Mouse (Mus musculus): ENCODE measurements around the gene Cebpb. TPM values are rescaled to one million over a fixed set of nuclear protein-coding genes. Genes with fewer than 3 reads are reported as not detected.

Cebpb gene
- polyA plus RNA-seq, 1 experiment from 2014 or later: 0.61 TPM

- peaks cover 11% of the 10 kb centered on the region for H3K4me1 ChIP-seq (ENCODE audit: control insufficient read depth, low read depth, low read length)
- no peak overlapping the region for H3K4me3 ChIP-seq (ENCODE audit: low read depth, low read length)
- H3K4me2 ChIP-seq (ENCODE audit: low read depth, low read length): no peak overlapping the region
- H3K9me3 ChIP-seq (replicated peaks; ENCODE audit: control insufficient read depth, low read length): no peaks in the 10 kb centered on the region
- H3K36me3 ChIP-seq (ENCODE audit: control insufficient read depth, insufficient read depth): no peaks in the 10 kb centered on the region
- H3K9ac ChIP-seq (ENCODE audit: low read depth, low read length): no peak overlapping the region
- no peak for ATAC-seq (ENCODE audit: low read depth)
- H3K27me3 ChIP-seq (ENCODE audit: control insufficient read depth, insufficient read depth, low read depth, low read length): peaks cover 17% of the 10 kb centered on the region
- WGBS (ENCODE audit: insufficient replicate concordance): 61% methylated on average over 1 of the region's 1 CpGs
- H3K27ac ChIP-seq (ENCODE audit: low read length): no peak overlapping the region
Observed at GRCm38 (mm10) chr2:167694244-167694643, 5.5 kb downstream of the Cebpb start.

DNA sequence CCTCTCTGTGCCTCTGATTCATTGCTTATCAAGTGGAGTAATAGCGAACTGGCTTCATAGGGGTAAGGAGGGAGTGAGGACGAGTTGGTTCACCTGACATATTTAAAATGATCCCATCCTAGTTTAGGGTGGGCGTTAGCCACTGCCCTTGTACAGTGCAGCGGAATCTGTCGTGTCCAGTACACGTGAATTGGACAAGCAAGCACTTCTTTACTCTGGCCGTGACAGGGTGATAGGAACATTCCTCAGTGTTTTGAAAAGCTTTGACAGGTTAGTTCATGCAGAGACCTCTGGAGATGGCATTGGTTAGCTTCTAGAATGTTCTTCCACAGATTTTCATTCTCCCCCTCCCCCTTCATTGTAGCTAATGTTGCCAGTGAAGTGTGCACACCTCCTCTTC, 6.2 kb downstream of the Cebpb start:
- no peak overlapping the region for H3K4me2 ChIP-seq (ENCODE audit: low read depth, low read length)
- H3K4me1 ChIP-seq (ENCODE audit: control insufficient read depth, low read depth, low read length): peaks cover 9% of the 10 kb centered on the region
- H3K36me3 ChIP-seq (ENCODE audit: control insufficient read depth, insufficient read depth): no peaks in the 10 kb centered on the region
- no peak overlapping the region for H3K9ac ChIP-seq (ENCODE audit: low read depth, low read length)
- 69% methylated on average over 7 of the region's 7 CpGs for WGBS (ENCODE audit: insufficient replicate concordance)
- ATAC-seq (ENCODE audit: low read depth): no peak
- no peak overlapping the region for H3K27ac ChIP-seq (ENCODE audit: low read length)
- peaks cover 10% of the 10 kb centered on the region for H3K27me3 ChIP-seq (ENCODE audit: control insufficient read depth, insufficient read depth, low read depth, low read length)
- no peaks in the 10 kb centered on the region for H3K9me3 ChIP-seq (replicated peaks; ENCODE audit: control insufficient read depth, low read length)
- no peak overlapping the region for H3K4me3 ChIP-seq (ENCODE audit: low read depth, low read length)

- Histone ChIP-seq H3K9ac (ENCODE audit: low read depth, low read length) (no peak overlapping the region), H3K4me1 (ENCODE audit: control insufficient read depth, low read depth, low read length) (peaks cover 9% of the 10 kb centered on the region), H3K27ac (ENCODE audit: low read length) (no peak overlapping the region), H3K36me3 (ENCODE audit: control insufficient read depth, insufficient read depth) (no peaks in the 10 kb centered on the region), H3K4me2 (ENCODE audit: low read depth, low read length) (no peak overlapping the region), H3K4me3 (ENCODE audit: low read depth, low read length) (no peak overlapping the region), H3K9me3 (replicated peaks; ENCODE audit: control insufficient read depth, low read length) (no peaks in the 10 kb centered on the region), H3K27me3 (ENCODE audit: control insufficient read depth, insufficient read depth, low read depth, low read length) (peaks cover 6% of the 10 kb centered on the region)
- 78% methylated on average over 14 of the region's 14 CpGs for WGBS (ENCODE audit: insufficient replicate concordance)
- ATAC-seq (ENCODE audit: low read depth): no peak
Observed at GRCm38 (mm10) chr2:167695491-167695890, 6.8 kb downstream of the Cebpb start.

GRCm38 (mm10) chr2:167696143-167696542, 7.4 kb downstream of the Cebpb start:
- ATAC-seq (ENCODE audit: low read depth): no peak
- peaks cover 9% of the 10 kb centered on the region for H3K4me1 ChIP-seq (ENCODE audit: control insufficient read depth, low read depth, low read length)
- H3K4me3 ChIP-seq (ENCODE audit: low read depth, low read length): no peak overlapping the region
- WGBS (ENCODE audit: insufficient replicate concordance): 79% methylated on average over 7 of the region's 7 CpGs
- no peak overlapping the region for H3K9ac ChIP-seq (ENCODE audit: low read depth, low read length)
- H3K9me3 ChIP-seq (replicated peaks; ENCODE audit: control insufficient read depth, low read length): no peaks in the 10 kb centered on the region
- H3K27me3 ChIP-seq (ENCODE audit: control insufficient read depth, insufficient read depth, low read depth, low read length): no peaks in the 10 kb centered on the region
- H3K4me2 ChIP-seq (ENCODE audit: low read depth, low read length): no peak overlapping the region
- H3K36me3 ChIP-seq (ENCODE audit: control insufficient read depth, insufficient read depth): no peaks in the 10 kb centered on the region
- H3K27ac ChIP-seq (ENCODE audit: low read length): no peak overlapping the region

GRCm38 (mm10) chr2:167697902-167698301, 9.2 kb downstream of the Cebpb start:
- Histone ChIP-seq H3K9me3 (replicated peaks; ENCODE audit: control insufficient read depth, low read length) (no peaks in the 10 kb centered on the region), H3K36me3 (ENCODE audit: control insufficient read depth, insufficient read depth) (no peaks in the 10 kb centered on the region), H3K27ac (ENCODE audit: low read length) (peak overlapping the region; percentile 69), H3K4me1 (ENCODE audit: control insufficient read depth, low read depth, low read length) (peaks cover 5% of the 10 kb centered on the region), H3K4me3 (ENCODE audit: low read depth, low read length) (peak overlapping the region; percentile 38), H3K9ac (ENCODE audit: low read depth, low read length) (peak overlapping the region; percentile 27; the same call in 1 of the 2 replicates), H3K27me3 (ENCODE audit: control insufficient read depth, insufficient read depth, low read depth, low read length) (no peaks in the 10 kb centered on the region), H3K4me2 (ENCODE audit: low read depth, low read length) (peak overlapping the region; percentile 47)
- 5% methylated on average over 5 of the region's 5 CpGs for WGBS (ENCODE audit: insufficient replicate concordance)
- ATAC-seq (ENCODE audit: low read depth): peak; percentile 76

GRCm38 (mm10) chr2:167700018-167700417, 11.3 kb downstream of the Cebpb start:
- Histone ChIP-seq H3K36me3 (ENCODE audit: control insufficient read depth, insufficient read depth) (no peaks in the 10 kb centered on the region), H3K9ac (ENCODE audit: low read depth, low read length) (no peak overlapping the region), H3K9me3 (replicated peaks; ENCODE audit: control insufficient read depth, low read length) (no peaks in the 10 kb centered on the region), H3K27me3 (ENCODE audit: control insufficient read depth, insufficient read depth, low read depth, low read length) (no peaks in the 10 kb centered on the region), H3K4me3 (ENCODE audit: low read depth, low read length) (no peak overlapping the region), H3K27ac (ENCODE audit: low read length) (no peak overlapping the region), H3K4me1 (ENCODE audit: control insufficient read depth, low read depth, low read length) (peaks cover 5% of the 10 kb centered on the region), H3K4me2 (ENCODE audit: low read depth, low read length) (no peak overlapping the region)
- no peak for ATAC-seq (ENCODE audit: low read depth)
- WGBS (ENCODE audit: insufficient replicate concordance): 49% methylated on average over 5 of the region's 5 CpGs

DNA sequence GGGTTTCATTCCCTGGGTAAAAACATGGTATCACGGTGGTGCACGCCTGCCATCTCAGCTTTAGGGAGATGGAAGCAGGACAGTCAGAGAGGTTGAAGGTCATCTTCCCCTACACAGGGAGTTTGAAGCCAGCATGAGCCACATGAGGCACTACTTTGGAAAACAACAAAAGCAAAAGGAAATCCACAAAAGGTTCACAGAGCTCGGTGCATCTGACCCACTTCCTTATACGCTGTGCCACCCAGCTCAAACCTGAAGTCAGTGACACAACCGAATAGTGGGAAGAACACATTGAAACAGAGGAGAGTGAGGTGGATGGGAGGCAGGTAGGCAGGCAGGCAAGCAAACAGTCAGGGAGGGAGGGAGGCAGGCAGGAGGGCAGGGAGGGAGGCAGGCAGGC, 12.8 kb downstream of the Cebpb start:
- Histone ChIP-seq H3K4me2 (ENCODE audit: low read depth, low read length) (no peak overlapping the region), H3K4me3 (ENCODE audit: low read depth, low read length) (no peak overlapping the region), H3K9ac (ENCODE audit: low read depth, low read length) (no peak overlapping the region), H3K4me1 (ENCODE audit: control insufficient read depth, low read depth, low read length) (peaks cover 5% of the 10 kb centered on the region), H3K27me3 (ENCODE audit: control insufficient read depth, insufficient read depth, low read depth, low read length) (no peaks in the 10 kb centered on the region), H3K9me3 (replicated peaks; ENCODE audit: control insufficient read depth, low read length) (no peaks in the 10 kb centered on the region), H3K36me3 (ENCODE audit: control insufficient read depth, insufficient read depth) (no peaks in the 10 kb centered on the region), H3K27ac (ENCODE audit: low read length) (no peak overlapping the region; the same call in 1 of the 2 replicates)
- ATAC-seq (ENCODE audit: low read depth): no peak
- 36% methylated on average over 5 of the region's 5 CpGs for WGBS (ENCODE audit: insufficient replicate concordance)

DNA sequence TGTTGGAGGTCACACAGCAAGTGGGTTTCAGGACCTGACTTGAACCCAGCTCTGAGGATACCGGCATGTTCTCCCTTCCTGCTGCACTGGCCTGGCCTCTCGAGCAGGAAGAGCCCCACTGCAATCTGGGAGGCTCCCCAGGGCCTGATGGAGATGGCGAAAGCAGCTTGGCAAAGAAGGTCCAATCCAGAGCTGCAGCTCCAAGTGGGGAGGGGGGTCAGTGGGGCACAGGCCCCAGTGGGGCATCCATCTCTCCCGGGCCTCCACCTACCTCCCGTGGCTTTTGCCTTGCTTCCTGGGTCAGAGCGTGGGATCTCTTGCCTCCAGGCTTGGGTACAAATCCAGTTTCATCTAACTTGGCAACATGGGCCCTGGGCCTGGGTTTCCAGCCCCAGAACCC, 13.4 kb downstream of the Cebpb start:
- Histone ChIP-seq H3K27ac (ENCODE audit: low read length) (peak overlapping the region; percentile 29; the same call in 1 of the 2 replicates), H3K36me3 (ENCODE audit: control insufficient read depth, insufficient read depth) (no peaks in the 10 kb centered on the region), H3K9ac (ENCODE audit: low read depth, low read length) (no peak overlapping the region), H3K4me3 (ENCODE audit: low read depth, low read length) (no peak overlapping the region), H3K27me3 (ENCODE audit: control insufficient read depth, insufficient read depth, low read depth, low read length) (no peaks in the 10 kb centered on the region), H3K4me1 (ENCODE audit: control insufficient read depth, low read depth, low read length) (peaks cover 5% of the 10 kb centered on the region), H3K9me3 (replicated peaks; ENCODE audit: control insufficient read depth, low read length) (no peaks in the 10 kb centered on the region), H3K4me2 (ENCODE audit: low read depth, low read length) (no peak overlapping the region)
- 56% methylated on average over 6 of the region's 6 CpGs for WGBS (ENCODE audit: insufficient replicate concordance)
- no peak for ATAC-seq (ENCODE audit: low read depth)

GRCm38 (mm10) chr2:167704409-167704808, 15.7 kb downstream of the Cebpb start:
- Histone ChIP-seq H3K4me1 (ENCODE audit: control insufficient read depth, low read depth, low read length) (no peaks in the 10 kb centered on the region), H3K27me3 (ENCODE audit: control insufficient read depth, insufficient read depth, low read depth, low read length) (no peaks in the 10 kb centered on the region), H3K36me3 (ENCODE audit: control insufficient read depth, insufficient read depth) (no peaks in the 10 kb centered on the region), H3K9me3 (replicated peaks; ENCODE audit: control insufficient read depth, low read length) (no peaks in the 10 kb centered on the region), H3K4me3 (ENCODE audit: low read depth, low read length) (no peak overlapping the region), H3K27ac (ENCODE audit: low read length) (no peak overlapping the region), H3K9ac (ENCODE audit: low read depth, low read length) (no peak overlapping the region), H3K4me2 (ENCODE audit: low read depth, low read length) (no peak overlapping the region)
- ATAC-seq (ENCODE audit: low read depth): no peak
- 56% methylated on average over 4 of the region's 4 CpGs for WGBS (ENCODE audit: insufficient replicate concordance)
